Mouse (Mus musculus) c-Kit-positive CD71-negative TER-119-negative erythroid progenitor cells, embryonic 14.5 days (primary cell): ENCODE results near the gene Crabp1.

Source experiments
- DNase-seq: peaks from one replicate; pipeline ENCODE4 v3.0.0-alpha.2; 2013; ENCODE audit warnings: low read depth

Gene Crabp1

DNA sequence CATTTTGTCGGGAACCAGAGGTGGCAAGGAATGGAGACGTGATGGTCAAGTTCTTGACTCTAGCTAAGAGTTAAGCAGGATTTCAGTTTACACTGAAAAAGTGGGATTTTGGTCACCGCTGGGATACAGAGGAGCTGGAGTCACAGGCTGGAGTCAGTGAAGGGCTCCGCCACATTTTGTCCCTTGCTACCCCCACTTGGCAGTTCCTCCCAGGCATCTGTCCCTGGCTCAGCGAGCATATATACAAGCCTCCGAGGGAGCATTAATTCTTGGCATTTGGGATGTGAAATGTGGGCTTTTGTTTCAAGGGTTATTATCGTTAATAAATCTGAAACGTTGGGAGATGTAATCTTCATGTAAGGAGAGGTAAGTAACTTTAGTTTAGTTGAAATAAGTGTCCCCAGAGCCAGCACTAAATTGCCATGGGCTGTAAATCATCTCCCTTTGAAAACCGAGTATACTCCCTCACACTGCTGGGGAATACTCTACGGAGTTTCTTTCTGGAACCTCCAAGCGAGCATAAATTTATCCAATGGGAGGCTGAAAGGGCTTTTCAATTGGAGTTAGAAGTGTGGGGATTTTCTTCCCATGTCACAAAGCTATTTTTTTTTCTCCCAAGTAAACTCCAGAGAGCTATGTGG, 5.7 kb downstream of the Crabp1 start:
- no peak for DNase-seq

DNA sequence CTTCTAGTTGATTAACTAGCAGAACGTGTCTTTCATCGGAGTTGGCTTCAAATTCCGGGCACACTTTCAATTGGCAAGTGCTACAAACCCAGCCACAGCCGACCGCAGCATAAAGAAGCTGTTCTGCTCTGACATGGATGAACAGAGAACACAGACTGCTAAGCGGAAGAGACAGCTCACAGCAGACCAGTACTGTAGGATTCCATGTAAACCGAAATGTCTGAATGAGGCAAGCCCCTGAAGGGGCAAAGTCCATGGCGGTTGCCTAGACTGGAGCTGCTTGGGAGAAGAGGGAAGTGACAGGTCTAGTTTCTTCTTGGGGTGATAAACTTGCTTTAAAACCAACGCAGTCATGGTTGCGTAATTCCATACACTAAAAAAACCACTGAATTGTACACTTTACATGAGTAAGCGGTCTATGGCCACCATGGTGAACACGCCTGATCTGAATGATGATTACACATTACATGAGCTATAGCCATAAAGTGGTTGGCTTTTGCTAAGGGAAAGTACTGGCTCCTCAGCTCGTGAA, 12.0 kb downstream of the Crabp1 start:
- DNase-seq, result no peak

DNA sequence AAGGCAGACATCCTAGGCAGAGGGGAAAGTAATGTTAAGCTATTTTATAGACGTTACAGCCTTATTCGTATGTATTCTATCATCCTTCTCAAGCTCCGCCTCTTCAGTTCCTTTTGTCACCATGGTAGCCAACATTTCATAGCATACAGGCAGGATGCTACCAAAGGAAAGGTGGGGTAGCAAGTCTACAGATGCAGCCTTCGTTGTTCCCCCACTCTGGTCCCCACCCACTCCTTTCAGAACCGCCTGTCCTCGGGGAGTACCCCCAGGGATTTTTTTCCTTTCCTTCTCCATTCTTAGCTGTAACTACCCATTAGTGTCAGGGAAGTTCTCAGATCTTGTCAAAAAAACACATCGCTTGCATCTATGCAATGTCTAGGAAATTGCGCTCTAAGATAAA, 14.7 kb downstream of the Crabp1 start:
- no peak for DNase-seq

DNA sequence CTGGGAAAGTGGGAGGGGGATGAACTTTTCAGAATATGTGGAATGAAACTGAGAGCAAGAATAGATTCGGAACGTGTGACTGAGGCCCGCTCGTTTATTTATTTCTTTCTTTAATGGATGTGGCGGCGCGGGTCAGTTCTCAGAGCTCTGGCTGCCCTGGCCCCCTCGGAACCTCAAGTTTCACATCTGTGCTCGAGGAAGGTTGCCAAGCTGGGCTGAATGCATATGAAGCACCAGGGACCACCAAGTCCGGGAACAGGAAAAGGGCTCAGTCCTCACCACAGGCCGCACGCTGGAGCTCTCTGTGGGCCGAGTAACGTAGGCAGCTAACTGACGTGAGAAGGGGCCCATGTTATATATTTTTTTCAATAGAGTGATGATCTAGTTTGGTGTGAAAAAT, 18.0 kb downstream of the Crabp1 start:
- DNase-seq, result no peak

DNA sequence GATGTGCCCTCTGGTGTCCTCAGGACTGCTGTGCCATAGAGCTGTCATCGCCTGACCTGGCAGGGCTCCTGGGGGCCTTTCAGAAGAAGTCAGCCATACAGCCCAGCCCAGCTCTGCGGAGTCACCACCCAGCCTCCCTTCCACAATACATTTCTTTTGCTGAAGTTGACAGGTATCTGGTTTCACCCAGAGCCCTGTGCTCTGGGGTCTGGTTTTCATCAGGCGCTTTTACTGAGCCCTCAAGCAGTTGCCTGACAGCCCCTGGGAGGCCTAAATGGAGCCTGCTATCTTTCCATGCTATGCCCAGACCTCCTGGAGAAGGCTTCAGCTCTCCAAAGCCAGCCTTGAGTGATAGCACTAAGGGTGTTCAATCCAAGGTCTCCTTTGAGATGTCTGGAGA, 19.5 kb downstream of the Crabp1 start:
- DNase-seq, result no peak

DNA sequence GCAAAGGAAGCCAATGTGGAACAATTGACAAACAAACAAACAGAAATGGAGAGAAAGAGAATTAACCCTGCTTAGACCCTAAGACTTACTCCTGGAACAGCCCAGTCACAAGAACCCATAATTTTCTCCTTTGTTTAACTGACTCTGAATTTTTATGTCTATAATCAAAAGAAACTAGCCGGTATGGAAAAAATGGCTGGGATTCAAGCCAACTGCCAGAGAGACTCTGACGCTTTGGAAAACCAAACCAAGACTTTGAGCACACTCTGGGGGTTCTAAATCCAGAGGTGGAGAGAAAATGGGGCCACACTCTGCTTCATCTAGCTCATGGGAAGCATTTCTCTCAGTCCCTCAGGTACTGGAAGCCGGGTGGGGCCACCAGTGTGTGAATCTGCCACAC, 20.7 kb downstream of the Crabp1 start:
- DNase-seq, result no peak

DNA sequence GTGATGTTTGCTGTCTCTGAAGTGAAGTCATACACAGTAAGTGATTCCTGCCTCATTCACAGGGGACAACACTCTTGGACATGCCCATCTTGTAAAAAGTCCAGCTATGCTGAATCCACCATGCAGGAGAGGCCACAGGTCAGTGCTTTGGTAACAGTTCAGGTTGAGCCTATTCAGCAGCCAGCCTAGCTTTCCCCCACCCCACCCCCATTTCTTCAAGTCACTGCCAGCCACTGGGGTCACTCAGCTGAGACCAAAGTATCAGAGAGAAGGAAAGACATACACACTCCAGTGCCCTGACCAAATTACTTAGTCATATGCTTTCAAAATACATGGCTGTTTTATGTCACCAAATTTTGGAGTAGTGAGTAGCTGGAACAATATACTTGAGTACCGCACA, 21.5 kb downstream of the Crabp1 start:
- DNase-seq, result no peak

DNA sequence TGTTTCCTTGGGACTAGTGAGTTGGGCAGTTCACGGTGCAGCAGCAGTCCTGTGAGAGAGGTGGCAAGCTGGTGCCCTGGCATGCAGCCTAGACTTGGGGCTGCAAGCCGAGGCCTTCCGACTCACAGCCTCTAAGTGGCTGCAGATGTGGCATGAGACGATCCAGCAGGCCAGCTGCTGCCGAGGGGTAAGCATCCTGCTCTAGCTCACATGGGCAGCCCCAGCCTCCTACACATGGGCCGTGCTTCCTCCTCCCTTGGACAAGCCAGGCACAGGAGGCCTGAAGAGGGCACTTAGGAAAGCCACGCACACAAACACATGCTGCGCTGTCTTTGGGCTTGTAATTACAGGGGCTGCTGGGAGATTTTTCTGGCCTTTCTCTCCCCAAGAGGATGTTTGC, 23.2 kb downstream of the Crabp1 start:
- no peak for DNase-seq

DNA sequence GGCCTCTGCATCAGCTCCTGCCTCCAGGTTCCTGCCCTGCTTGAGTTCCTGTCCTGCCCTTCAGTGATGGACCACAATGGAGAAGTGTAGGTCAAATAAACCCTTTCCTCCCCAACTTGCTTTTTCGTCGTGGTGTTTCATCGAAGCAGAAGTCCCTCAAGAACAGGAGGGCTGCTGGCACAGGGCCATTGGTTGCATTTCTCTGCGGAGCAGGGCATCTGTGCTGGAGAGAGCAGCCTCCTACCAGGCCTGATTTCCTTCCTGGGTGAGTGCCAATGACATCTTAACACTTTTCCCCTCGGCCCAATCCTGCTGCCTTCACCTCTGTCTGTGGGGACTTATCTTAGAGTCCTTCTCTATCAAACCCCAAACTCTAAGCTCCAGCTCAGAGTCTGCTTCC, 25.7 kb downstream of the Crabp1 start:
- no peak for DNase-seq

DNA sequence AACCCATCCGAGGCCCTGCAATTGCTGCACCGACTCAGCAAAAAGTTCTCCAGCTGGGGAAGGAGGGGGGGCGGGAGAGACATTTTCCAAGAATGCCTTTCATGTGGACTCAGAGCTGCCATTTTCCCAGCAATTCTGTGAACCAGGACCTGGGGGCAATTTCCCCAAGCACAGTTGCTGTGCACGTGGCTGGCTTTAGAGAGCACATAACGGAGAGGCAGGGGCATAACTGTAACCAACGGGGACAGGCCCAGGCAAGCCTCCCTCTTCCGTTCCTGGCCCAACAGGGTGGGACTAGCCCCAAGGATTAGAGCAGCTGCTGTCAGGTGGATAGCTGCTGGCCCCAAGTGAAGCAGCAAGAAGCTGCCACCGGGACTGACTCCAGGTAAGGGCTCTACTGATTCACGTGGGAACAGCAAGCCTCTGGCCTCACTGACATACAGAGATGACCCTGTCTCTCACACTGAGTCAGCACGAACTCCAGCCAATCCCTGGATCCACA, 37.0 kb downstream of the Crabp1 start:
- DNase-seq, result no peak

DNA sequence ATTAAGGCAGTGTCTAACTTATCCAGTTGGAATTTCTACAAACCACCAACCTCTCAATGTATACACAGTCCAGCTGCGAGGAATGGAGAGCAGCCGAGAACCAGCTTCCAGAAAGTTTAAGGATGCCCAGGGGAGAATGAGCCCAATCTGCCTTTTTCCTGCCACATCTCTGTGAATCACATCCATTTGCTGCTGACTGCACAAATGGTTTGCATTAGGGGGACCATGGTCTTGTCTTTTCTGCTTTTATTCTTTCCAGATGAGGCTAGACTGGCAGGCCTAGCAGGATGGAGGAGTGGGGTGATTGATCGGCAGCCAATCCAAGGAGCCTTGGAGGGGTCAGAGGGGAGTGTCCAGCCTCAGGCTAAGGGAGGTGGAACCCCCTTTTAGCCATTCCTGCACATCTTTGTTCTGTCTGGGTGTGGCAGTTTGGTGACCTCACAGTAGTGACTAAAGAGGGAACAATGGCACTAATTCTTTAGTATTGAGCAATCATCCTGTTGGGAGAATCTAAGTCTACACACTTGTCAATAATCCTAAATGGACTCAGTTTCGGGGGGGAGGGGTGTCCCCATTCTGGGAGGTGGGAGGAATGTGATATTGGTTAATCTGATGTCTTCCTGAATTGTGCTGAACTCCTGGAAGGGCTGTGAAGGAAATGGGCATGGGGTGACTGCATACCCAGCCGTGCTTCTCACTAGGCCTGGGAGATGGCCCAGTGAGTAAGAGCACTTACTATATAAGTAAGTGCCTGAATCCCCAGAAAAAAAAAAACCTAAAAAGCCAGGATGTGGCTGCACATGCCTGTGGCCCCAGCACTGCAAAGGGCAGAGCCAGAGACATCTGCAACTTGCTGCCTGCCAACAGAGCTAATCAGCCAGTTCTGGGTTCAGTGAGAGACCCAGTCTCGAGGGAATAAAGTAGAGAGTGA, 38.5 kb downstream of the Crabp1 start:
- no peak for DNase-seq

DNA sequence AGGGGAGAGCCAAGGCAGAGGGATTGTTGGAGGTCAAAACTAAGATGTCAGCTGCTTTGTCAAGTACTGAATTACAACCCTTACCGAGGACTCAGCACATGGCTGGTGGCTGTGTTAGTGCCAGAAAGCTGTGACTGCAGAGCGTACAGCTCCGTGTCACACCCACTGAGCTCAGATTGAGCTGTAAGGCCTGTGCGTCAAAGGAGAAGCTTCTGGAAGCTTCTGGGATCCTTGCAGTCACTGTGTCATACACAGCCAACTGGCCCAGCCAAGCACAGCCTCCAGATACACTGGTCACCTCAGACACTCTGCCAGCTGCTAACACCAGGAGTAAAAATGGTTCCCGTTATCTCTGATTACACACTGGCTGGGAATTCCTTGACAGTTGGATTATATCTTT, 39.8 kb downstream of the Crabp1 start:
- no peak for DNase-seq

DNA sequence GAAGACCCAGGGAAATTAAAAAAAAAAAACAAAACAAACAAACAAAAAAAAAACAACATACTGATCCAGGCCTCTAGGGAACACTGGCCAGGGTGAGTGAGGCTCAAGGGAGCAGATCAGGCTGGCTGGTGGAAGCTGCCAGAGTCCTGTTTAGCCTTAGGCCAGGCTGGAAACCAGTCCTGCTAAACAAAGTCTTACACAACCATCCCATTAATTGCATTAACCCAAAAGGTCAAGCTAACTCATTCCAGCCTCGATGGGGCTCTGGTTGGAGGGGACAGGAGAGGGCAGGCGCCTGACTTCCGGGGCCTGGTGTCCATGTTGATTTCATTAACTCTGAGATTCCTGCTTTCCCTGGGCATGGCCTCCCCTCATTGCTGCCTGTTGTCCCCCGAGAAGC, 43.2 kb downstream of the Crabp1 start:
- DNase-seq, result no peak

DNA sequence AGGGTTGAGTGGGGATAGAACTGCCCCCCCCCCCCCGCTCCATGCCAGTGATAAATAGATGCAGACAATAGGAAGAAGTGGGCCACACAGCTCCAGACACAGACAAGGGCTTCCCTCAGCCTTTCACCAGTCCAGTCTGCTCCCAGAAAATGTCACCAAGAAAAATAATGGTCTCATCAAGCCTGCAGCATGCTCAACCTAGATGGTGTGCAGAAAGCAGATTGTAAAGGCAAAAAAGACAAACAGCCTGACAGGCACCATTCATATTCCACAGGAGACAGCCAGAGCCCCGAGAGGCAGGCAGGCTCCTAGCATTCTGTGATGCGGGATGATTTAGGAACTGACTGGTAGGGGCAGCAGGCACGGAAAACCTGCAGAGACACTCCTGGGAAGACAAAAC, 45.4 kb downstream of the Crabp1 start:
- no peak for DNase-seq

DNA sequence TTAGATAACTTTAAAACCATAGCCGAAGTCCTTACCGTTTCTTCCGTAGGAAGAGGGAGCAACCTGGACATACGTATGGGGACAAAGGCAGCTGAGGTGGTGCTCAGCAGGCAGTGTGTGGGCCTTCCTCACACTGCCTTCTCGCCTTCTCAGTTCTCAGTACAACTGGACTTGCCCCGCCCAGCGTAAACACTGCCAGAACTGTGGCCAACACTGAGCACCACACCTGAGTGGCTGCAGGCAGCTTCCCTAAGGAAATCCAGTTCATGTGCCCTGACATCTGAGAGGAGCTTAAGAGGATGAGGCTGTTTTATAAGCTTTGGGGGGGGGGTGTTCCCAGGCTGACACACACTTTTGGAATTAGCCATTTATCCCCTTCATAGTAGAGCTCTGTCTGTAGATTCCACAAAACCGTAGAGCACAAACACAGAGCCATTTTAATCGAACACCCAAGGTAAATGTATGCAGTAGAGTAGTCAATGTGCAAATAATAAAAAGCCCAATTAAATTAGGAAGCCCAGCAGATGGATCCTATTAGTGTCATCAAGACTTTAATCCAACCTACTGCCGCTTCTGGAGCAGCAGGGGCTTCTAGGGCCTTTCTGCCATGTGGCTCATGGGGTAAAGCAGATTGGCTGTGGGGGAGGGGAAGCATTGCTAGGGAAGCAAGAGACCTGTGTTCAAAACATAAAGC, 52.1 kb downstream of the Crabp1 start:
- no peak for DNase-seq

DNA sequence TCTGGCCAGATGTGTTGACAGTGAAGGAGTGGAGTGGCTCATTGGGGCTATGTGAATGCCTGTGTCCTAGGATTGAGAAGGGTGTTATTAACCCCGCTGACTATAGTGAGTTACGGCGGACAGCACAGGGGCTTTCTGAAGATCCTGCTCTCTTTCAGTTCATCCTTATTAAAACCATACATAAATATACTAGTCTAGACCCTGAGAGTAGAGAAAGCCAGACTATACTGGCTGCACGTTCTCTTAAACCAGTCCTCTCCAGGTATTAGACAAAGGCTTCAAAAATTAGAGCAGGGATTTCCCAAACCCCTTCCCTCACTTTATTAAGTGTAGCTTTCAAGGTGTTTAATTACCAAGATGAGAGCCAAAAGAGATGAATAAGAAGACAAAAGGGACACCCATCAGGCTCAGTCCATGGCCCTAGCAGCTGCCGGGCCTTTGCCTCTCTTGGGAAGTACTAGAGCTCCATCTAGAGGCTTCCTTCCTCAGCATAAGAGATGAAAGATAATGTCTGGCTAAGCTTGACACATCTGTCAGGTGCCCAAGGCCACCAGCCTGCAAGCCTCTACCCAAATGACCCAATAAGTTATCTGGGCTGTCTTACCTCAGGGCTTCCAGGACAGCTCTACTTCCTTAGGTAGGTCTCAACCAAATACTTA, 57.0 kb downstream of the Crabp1 start:
- DNase-seq, result peak; percentile 35
